Mouse (Mus musculus) cerebellum, postnatal 36 days (tissue): Measurements from ENCODE around the gene Fam217a.
"Not testable (repeated sequence)": the region's sequence is repeated elsewhere in the genome, so short reads cannot be mapped to it uniquely, and the experiment has no call there.

Experiments used
- DNase-seq, 2 experiments: peaks; one replicate each; pipeline ENCODE4 v3.0.0; 2021 to 2022; ENCODE audit warnings: mixed read lengths in 2 of 2

Fam217a gene

GRCm38 (mm10) chr13:34924210-34924609 lies at the start of gene Fam217a, which contains the start of gene 4933417A18Rik:
Gene Fam217a, minus strand, starts transcription at chr13:34924310.
Gene 4933417A18Rik, plus strand, starts transcription at chr13:34924409.
- DNase-seq: no peak

DNA sequence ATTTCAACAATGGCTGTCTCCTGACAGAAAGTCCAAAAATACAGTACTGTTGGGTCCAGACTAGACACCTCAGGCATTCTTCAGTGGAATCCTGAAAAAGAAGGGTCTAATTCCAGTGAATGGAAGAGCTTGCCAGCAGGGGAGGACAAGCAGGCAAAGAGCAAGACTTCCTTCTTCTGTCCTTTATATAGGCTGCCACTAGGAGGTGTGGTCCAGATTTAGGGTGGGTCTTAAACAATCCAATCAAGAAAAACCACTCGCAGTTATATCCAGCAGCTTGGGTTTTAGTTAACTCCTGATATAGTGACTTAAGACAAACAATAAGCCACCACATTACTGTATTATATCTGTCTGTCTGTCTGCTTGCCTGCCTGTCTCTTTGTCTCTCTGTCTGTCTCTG lies 49.7 kb upstream of the Fam217a start:
- DNase-seq: no peak

- no peak for DNase-seq
Measured at GRCm38 (mm10) chr13:34973149-34973548, 49.0 kb upstream of the Fam217a start.

DNA sequence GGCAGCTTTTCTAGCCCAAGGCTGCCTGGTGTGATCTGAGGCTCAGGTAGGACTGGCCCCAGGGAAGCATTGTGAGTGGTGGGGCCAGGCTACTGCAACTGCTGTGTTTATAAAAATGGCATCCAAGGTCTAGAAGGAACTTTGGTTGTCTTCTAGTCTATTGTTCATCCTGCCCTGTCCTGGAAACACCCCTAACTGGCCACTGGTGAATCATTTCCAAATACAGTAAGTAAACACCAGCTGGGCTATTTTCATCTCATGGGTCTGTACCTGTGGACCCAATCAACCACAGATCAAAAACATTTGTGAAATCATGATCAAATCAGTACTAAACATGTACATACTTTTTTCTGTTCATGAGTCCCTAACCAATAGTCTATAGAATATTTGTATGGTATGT lies 48.3 kb upstream of the Fam217a start:
- not testable (repeated sequence) for DNase-seq

DNA sequence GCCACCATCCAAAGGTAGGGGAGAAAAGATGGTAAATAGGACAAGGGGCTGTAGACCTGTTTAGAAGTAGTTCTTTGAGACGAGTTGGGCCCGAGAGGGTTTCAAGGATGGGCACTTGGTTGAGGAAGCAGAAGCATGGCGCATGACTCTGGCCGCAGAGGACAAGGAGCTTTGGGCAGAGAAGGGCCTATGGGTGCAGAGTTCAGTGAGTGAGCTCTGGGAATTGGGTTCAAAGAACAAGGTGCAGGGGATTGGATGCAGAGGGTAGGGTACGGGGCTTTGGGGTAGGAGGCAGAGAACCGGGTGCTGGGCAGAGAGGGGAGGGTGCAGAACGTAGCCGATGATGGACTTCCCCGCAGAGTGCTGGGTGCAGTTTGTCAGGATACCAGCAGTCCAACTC lies 41.5 kb upstream of the Fam217a start:
- DNase-seq: not testable (repeated sequence)

DNA sequence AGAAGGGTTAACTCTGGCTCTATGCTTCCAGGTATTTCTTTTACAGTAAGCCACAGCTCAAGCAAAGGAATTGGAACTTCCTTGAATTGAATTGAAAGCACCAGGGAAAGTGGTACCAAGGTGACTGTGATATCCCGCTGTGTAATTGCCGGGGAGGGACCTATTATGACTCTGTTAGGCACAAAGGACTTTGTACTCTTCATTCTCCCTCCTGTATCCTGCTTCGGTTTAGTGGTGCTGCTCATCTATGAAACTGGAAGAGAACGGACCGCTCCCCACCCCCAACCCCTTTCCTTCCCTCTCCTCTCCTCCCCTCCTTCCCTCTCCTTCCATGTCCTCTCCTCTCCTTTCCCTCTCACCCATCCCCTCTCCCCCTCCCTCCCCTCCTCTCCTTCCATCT lies 40.8 kb upstream of the Fam217a start:
- no peak for DNase-seq

DNA sequence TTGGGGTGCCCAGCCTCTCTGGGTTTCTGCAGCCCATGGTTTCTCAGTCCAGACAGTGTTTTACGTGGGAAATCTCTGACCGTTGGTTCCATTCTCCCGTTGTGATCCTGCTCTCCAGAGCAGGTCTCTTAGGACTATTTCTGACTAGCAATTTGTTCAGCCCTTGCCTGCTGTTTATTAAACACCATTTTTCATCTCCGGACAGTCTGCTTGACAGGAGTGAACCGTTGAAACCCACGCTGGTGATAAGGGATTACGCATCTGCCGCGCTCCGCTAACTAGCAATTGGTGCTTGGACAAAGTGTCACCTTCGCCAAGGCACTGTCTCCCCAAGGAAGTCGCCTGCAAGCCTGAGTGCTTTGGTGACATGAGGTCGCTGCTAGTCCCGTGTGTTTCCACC lies 40.3 kb upstream of the Fam217a start:
- DNase-seq: no peak

DNA sequence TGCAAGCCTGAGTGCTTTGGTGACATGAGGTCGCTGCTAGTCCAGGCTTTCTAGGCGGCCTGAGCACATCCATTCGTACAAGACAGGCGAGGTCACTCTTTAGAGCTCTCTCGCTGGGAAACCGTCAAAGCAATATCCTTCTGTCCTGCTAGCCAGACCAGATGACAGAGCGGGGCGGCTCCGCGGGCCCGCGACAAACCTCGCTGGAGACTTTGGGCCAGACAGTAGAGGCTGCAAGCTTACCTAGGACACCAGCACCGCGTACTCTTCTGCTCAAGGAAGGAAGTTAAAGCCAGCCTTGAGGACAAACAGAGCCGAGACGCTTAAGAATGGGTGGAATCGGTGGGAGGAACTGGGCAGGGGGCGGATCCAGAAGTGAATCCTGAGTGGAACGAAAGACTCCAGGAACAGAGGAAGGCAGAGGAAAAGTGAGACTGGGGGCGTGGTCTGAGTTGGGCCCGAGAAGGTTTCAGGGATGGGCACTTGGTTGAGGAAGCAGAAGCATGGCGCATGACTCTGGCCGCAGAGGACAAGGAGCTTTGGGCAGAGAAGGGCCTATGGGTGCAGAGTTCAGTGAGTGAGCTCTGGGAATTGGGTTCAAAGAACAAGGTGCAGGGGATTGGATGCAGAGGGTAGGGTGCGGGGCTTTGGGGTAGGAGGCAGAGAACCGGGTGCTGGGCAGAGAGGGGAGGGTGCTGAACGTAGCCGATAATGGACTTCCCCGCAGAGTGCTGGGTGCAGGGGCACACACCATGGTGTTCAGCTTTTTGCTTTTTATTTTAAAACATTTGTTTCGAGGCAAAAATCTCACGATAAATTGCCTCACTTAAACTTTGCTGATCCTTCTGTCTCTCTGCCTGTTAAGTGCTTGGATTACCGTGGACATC lies 39.6 kb upstream of the Fam217a start, which contains the start of gene Eci3:
TSS of gene Eci3 (minus strand) at position 300 of the 887 bp plus-strand sequence.
- no peak for DNase-seq

GRCm38 (mm10) chr13:34960996-34961770 lies 37.1 kb upstream of the Fam217a start:
- DNase-seq: no peak

GRCm38 (mm10) chr13:34958158-34958557 lies 34.0 kb upstream of the Fam217a start:
- DNase-seq: not testable (repeated sequence)

GRCm38 (mm10) chr13:34956901-34957300 lies 32.8 kb upstream of the Fam217a start:
- DNase-seq: no peak

- not testable (repeated sequence) for DNase-seq
Measured at GRCm38 (mm10) chr13:34951437-34951836, 27.3 kb upstream of the Fam217a start.

GRCm38 (mm10) chr13:34942370-34942769 lies 18.3 kb upstream of the Fam217a start:
- no peak for DNase-seq

GRCm38 (mm10) chr13:34934931-34935644 lies 11.0 kb upstream of the Fam217a start:
- no peak for DNase-seq

GRCm38 (mm10) chr13:34916520-34917167 lies 7.5 kb downstream of the Fam217a start:
- DNase-seq: no peak

GRCm38 (mm10) chr13:34914614-34915013 lies 9.5 kb downstream of the Fam217a start:
- DNase-seq: no peak

DNA sequence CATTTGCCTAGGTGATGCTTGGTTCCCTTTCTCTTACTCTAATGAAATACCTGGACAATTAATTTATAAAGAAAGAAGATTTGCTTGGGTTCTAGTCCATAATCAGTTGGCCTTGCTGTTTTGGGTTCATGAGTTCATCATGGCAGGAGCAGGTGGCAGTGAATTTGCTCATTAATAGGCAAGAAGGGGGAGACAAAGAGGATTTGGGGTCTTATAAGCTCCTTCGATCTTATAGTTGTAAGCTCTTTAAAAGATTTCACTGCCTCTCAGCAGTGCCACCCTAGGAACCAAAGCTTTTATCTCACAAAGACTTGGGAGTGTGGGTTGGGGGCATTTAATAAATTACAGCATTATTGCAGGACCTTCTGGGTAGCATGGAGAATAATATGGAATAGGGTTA lies 31.2 kb downstream of the Fam217a start:
- no peak for DNase-seq

GRCm38 (mm10) chr13:34876481-34876880 lies 47.6 kb downstream of the Fam217a start:
- no peak for DNase-seq

DNA sequence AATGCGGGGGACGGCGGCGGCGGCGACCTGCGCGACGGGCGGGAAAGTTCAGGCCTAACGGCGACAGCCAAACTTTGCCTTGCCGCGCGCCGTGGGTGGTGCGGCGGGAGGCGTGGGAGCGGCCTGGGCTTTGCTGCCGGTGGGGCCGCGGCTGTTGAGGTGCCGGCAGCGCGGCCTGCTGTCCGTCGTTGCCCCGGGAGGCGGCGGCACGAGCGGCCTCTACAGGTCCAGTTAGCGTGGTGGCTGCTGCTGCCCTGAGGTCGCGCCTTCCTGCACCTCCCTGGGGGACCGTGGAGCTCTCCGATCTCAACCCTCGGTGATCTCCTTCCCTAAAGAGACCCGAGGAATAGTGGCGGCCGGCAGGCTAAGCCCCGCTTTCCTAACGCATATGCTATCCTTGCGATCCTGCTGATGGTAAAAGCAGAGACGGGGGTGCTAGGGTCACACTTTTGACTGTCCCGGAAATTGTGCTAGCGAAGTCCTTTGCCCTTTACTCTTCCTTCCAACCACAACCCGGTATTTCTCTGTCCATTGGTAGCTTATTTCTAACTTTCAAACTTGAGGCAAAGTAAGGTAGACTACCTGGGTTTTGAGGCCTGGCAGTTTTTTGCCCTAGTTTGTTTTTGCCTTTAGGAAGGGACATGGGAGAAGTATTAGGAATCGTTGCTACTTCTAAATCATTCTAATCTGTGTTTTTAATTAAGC lies 48.2 kb downstream of the Fam217a start:
- peak in 1 of 2 experiments; percentile 66 for DNase-seq

DNA sequence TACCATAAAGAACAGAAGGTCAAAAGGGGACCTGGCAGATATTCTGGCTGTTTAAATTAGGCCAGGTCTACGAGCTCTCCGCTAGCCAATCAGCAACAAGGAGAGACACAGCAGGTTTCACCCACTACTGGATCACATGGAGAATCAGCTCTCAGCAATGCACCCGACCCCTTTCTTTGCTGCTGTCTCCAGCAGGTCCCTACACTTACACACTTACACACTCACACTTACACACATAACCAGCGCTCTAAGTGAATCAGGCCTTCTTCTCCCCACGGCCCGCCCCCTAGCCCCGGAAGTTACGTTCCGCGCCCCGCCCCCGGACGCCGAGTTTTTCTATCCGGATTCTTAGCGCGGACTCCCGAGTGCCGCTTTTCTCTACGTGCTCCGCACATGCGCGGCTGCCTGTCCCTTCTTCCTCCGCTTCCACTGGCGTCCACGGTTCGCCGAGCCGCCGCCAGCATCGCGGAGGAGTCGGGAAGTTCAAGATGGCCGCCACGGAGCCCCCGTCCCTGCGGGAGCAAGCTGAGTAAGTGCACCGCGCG lies 48.9 kb downstream of the Fam217a start, which contains the start of gene Prpf4b:
TSS of gene Prpf4b (plus strand) at position 137 of the 545 bp plus-strand sequence.
- peak; percentile 94 to 95 for DNase-seq

GRCm38 (mm10) chr13:34874736-34875135 lies 49.4 kb downstream of the Fam217a start:
- peak; percentile 20 to 45 for DNase-seq
